Mouse (Mus musculus) limb, embryonic 11.5 days (tissue): Measurements from ENCODE around the gene Tmem273. TPM values are rescaled to one million over a fixed set of nuclear protein-coding genes. Genes with fewer than 3 reads are reported as not detected.

ENCODE experiments used
- ATAC-seq: fragments of 200-750 bp; cut with Nextera tagmentation; 2 replicates; pipeline ENCODE4 v1.8.0; 2017; ENCODE audit warnings: low read depth; ENCODE audit not compliant: insufficient number of reproducible peaks, low FRiP score, low TSS enrichment
- DNase-seq: peaks from one replicate; pipeline ENCODE4 v3.0.0-alpha.2; 2015; ENCODE audit warnings: low spot score
- H3K27ac ChIP-seq: fragments of 300-500 bp; sonication (generic); replicated peaks from 2 replicates; pipeline ENCODE4 v1.5.1; 2014; ENCODE audit warnings: low read depth, mild to moderate bottlenecking, low read length
- H3K27me3 ChIP-seq: fragments of 300-500 bp; sonication (generic); 2 replicates; pipeline ENCODE4 v1.6.1; 2014; ENCODE audit warnings: mild to moderate bottlenecking, low read length, mixed read lengths; ENCODE audit not compliant: control insufficient read depth, insufficient read depth
- H3K36me3 ChIP-seq: fragments of 300-500 bp; sonication (generic); 2 replicates; pipeline ENCODE4 v1.6.1; 2014; ENCODE audit warnings: mild to moderate bottlenecking, low read length, moderate library complexity, mixed read lengths; ENCODE audit not compliant: control insufficient read depth, insufficient read depth
- H3K4me1 ChIP-seq: fragments of 300-500 bp; sonication (generic); 2 replicates; pipeline ENCODE4 v1.6.1; 2014; ENCODE audit warnings: low read length, mixed read lengths; ENCODE audit not compliant: control insufficient read depth, insufficient read depth
- H3K4me2 ChIP-seq: fragments of 300-500 bp; sonication (generic); 2 replicates; pipeline ENCODE4 v1.6.1; 2014; ENCODE audit warnings: low read depth, mild to moderate bottlenecking, moderate library complexity; ENCODE audit not compliant: severe bottlenecking
- H3K4me3 ChIP-seq: fragments of 300-500 bp; sonication (generic); 2 replicates; pipeline ENCODE4 v1.5.1; 2014; ENCODE audit warnings: low read depth, low read length
- H3K9ac ChIP-seq: fragments of 300-500 bp; sonication (generic); 2 replicates; pipeline ENCODE4 v1.6.1; 2014; ENCODE audit warnings: mild to moderate bottlenecking, low read length
- H3K9me3 ChIP-seq: fragments of 300-500 bp; sonication (generic); 2 replicates; pipeline ENCODE4 v1.6.1; 2016; ENCODE audit warnings: low read length; ENCODE audit not compliant: control insufficient read depth
- WGBS: fragments of 180-500 bp; shearing (Covaris S2); extraction: QIAGEN DNeasy Blood & Tissue Kit; methylation state at CpG from one replicate; pipeline ENCODE4 v1.1.7; 2014; 5-methylcytosine and 5-hydroxymethylcytosine counted together
- polyA plus RNA-seq: library from polyadenylated mRNA; unstranded; fragments of >200 nt; fragmentation: Nextera tagmentation; extraction: Ambion mirVana; gene quantifications from 2 replicates; pipeline ENCODE4 v1.2.1, GENCODE M21; 2014

The Tmem273 gene
- polyA plus RNA-seq, 1 experiment from 2014 or later: 0.25 TPM

GRCm38 (mm10) chr14:32797803-32798202, 12.0 kb downstream of the Tmem273 start:
- 92% methylated on average over 2 of the region's 2 CpGs for WGBS
- no peak overlapping the region for H3K4me2 ChIP-seq
- no peaks in the 10 kb centered on the region for H3K27me3 ChIP-seq
- H3K36me3 ChIP-seq: no peaks in the 10 kb centered on the region
- DNase-seq (no peak), ATAC-seq (no peak)
- no peak overlapping the region for H3K27ac ChIP-seq
- H3K4me1 ChIP-seq: no peaks in the 10 kb centered on the region
- H3K4me3 ChIP-seq: no peak overlapping the region
- H3K9ac ChIP-seq: no peak overlapping the region
- no peaks in the 10 kb centered on the region for H3K9me3 ChIP-seq

GRCm38 (mm10) chr14:32798355-32798754, 12.6 kb downstream of the Tmem273 start:
- DNase-seq (no peak), ATAC-seq (no peak)
- H3K9ac ChIP-seq: no peak overlapping the region
- H3K27me3 ChIP-seq: no peaks in the 10 kb centered on the region
- no peak overlapping the region for H3K4me3 ChIP-seq
- H3K4me1 ChIP-seq: no peaks in the 10 kb centered on the region
- no peak overlapping the region for H3K4me2 ChIP-seq
- H3K9me3 ChIP-seq: no peaks in the 10 kb centered on the region
- H3K36me3 ChIP-seq: no peaks in the 10 kb centered on the region
- no peak overlapping the region for H3K27ac ChIP-seq
- 89% methylated on average over 4 of the region's 4 CpGs for WGBS

DNA sequence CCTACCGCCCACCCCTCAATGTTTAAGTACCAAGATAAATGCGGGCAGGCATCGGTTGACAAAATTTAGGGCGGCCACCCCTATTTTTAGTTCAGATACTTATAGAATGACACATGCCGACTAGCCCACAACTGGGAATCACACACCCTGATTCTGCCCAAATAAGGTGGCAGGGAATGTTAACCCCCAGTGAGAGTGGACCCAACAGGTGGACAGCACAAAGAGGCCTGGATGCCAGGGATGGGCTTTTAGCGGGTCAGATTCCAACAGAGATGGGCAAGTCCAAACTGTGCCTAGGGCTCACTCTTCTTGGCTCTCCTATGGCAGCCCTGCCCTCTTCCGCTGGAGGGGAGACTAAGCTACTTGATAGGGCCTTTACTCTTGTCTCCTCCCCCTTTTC, 14.3 kb downstream of the Tmem273 start:
- ATAC-seq: no peak
- Histone ChIP-seq H3K36me3 (no peaks in the 10 kb centered on the region), H3K4me1 (no peaks in the 10 kb centered on the region), H3K27ac (no peak overlapping the region), H3K27me3 (no peaks in the 10 kb centered on the region), H3K4me2 (no peak overlapping the region), H3K9me3 (no peaks in the 10 kb centered on the region), H3K4me3 (no peak overlapping the region), H3K9ac (no peak overlapping the region)
- WGBS: 91% methylated on average over 7 of the region's 7 CpGs
- DNase-seq: no peak

DNA sequence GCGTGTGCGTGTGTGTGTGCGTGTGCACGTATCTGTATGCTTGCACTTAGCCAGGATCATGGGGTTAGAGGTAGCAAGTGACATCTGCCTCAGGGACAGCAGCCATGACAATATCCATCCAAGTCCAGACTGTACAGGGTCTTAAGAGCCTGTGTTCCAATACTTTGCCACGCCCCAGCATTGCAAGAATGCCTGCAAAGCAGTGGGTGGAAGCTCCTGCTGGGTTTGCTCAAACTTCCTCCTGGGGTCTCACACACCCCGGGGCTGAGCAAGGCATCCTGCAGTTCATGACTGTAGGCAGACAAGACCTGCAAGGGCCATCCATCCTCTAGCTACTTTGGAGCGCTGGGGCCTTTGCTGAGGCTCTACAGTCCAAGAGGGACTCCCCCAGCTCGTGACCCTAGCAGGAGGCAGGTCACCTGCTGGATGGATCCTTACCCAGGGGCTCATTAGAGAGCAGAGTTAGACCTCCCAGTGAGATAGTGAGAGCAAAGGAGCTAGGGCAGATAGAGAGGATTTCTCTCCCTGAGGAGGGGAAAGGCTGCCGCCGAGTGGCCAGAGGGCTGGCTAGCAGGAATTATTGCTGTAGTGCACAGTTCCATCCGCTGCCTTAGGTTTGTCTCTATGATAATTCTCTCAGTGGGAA, 15.4 kb downstream of the Tmem273 start:
- no peak for ATAC-seq
- H3K27me3 ChIP-seq: no peaks in the 10 kb centered on the region
- no peaks in the 10 kb centered on the region for H3K4me1 ChIP-seq
- no peak overlapping the region for H3K4me3 ChIP-seq
- H3K9ac ChIP-seq: no peak overlapping the region
- no peaks in the 10 kb centered on the region for H3K36me3 ChIP-seq
- no peak overlapping the region for H3K27ac ChIP-seq
- DNase-seq: peak; percentile 28
- WGBS: 63% methylated on average over 11 of the region's 11 CpGs
- H3K4me2 ChIP-seq: no peak overlapping the region
- no peaks in the 10 kb centered on the region for H3K9me3 ChIP-seq

DNA sequence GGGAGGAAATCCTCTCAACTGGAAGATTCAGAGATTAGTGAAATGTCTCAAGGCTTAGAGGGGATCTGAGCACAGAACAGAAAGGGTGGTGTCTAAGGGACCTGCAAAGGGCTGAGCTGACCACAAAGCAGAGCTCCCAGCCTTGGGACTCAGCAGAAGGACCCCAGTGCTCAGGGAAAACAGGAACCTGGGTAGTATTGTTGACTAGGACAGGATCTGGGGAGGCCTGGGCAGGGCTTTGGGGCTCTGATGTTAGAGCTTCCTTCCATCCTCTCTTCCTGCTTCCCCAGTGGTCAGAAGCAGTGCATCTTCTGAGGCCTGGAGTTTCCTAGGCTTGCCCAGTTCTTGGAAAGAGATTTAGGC, 15.9 kb downstream of the Tmem273 start:
- no peaks in the 10 kb centered on the region for H3K36me3 ChIP-seq
- no peaks in the 10 kb centered on the region for H3K4me1 ChIP-seq
- DNase-seq: no peak
- H3K27me3 ChIP-seq: no peaks in the 10 kb centered on the region
- H3K4me2 ChIP-seq: no peak overlapping the region
- H3K4me3 ChIP-seq: no peak overlapping the region
- no peak for ATAC-seq
- H3K27ac ChIP-seq: no peak overlapping the region
- no peak overlapping the region for H3K9ac ChIP-seq
- no peaks in the 10 kb centered on the region for H3K9me3 ChIP-seq

- Histone ChIP-seq H3K4me3 (no peak overlapping the region), H3K4me1 (no peaks in the 10 kb centered on the region), H3K9ac (no peak overlapping the region), H3K27me3 (no peaks in the 10 kb centered on the region), H3K36me3 (no peaks in the 10 kb centered on the region), H3K4me2 (no peak overlapping the region), H3K27ac (no peak overlapping the region), H3K9me3 (no peaks in the 10 kb centered on the region)
- ATAC-seq (no peak), DNase-seq (no peak)
These were observed 24.3 kb downstream of the Tmem273 start for GRCm38 (mm10) chr14:32810111-32810510.

- Histone ChIP-seq H3K9ac (no peak overlapping the region), H3K36me3 (no peaks in the 10 kb centered on the region), H3K9me3 (no peaks in the 10 kb centered on the region), H3K4me3 (no peak overlapping the region), H3K4me1 (no peaks in the 10 kb centered on the region), H3K27me3 (no peaks in the 10 kb centered on the region), H3K4me2 (no peak overlapping the region), H3K27ac (no peak overlapping the region)
- WGBS: 75% methylated on average over 6 of the region's 6 CpGs
- DNase-seq (no peak), ATAC-seq (no peak)
These were observed 26.7 kb downstream of the Tmem273 start for GRCm38 (mm10) chr14:32812429-32812828.

- Histone ChIP-seq H3K27ac (no peak overlapping the region), H3K27me3 (no peaks in the 10 kb centered on the region), H3K4me2 (no peak overlapping the region), H3K9me3 (no peaks in the 10 kb centered on the region), H3K4me3 (no peak overlapping the region), H3K9ac (no peak overlapping the region), H3K36me3 (no peaks in the 10 kb centered on the region), H3K4me1 (no peaks in the 10 kb centered on the region)
- 73% methylated on average over 4 of the region's 4 CpGs for WGBS
- no peak for DNase-seq
- no peak for ATAC-seq
These were observed 29.2 kb downstream of the Tmem273 start for GRCm38 (mm10) chr14:32814961-32815360.

DNA sequence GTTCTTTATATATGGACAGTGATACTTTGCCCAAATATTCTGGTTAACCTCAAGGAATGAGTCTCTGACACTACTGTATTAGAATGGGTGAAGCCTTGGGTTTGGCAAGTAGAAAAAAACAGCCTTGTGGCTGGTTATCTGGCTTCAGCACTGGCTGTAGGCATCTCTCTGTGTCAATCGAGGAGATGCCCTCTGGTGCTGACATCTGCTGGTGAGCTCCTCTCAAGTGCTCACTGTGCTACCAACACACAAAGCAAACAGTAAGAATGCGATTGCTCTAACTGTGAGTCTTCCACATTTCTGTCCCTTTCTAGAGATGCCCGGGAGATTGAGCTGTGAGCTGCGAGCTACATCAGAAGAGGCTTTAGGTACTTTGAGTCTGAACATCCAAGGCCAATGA, 30.8 kb downstream of the Tmem273 start:
- H3K4me1 ChIP-seq: no peaks in the 10 kb centered on the region
- DNase-seq (no peak), ATAC-seq (no peak)
- H3K27ac ChIP-seq: no peak overlapping the region
- H3K9ac ChIP-seq: no peak overlapping the region
- 77% methylated on average over 4 of the region's 4 CpGs for WGBS
- no peaks in the 10 kb centered on the region for H3K27me3 ChIP-seq
- no peak overlapping the region for H3K4me2 ChIP-seq
- H3K4me3 ChIP-seq: no peak overlapping the region
- H3K36me3 ChIP-seq: no peaks in the 10 kb centered on the region
- H3K9me3 ChIP-seq: no peaks in the 10 kb centered on the region
